Mouse (Mus musculus) spleen, postnatal 10 days (tissue): ENCODE measurements around the gene Ccdc134.
"Not testable (repeated sequence)": the region's sequence is repeated elsewhere in the genome, so short reads cannot be mapped to it uniquely, and the experiment has no call there.

ENCODE experiments used
- DNase-seq, 2 experiments: peaks; one replicate each; pipeline ENCODE4 v3.0.0; 2021 to 2022; ENCODE audit warnings: low spot score in 2 of 2

Gene Ccdc134

DNA sequence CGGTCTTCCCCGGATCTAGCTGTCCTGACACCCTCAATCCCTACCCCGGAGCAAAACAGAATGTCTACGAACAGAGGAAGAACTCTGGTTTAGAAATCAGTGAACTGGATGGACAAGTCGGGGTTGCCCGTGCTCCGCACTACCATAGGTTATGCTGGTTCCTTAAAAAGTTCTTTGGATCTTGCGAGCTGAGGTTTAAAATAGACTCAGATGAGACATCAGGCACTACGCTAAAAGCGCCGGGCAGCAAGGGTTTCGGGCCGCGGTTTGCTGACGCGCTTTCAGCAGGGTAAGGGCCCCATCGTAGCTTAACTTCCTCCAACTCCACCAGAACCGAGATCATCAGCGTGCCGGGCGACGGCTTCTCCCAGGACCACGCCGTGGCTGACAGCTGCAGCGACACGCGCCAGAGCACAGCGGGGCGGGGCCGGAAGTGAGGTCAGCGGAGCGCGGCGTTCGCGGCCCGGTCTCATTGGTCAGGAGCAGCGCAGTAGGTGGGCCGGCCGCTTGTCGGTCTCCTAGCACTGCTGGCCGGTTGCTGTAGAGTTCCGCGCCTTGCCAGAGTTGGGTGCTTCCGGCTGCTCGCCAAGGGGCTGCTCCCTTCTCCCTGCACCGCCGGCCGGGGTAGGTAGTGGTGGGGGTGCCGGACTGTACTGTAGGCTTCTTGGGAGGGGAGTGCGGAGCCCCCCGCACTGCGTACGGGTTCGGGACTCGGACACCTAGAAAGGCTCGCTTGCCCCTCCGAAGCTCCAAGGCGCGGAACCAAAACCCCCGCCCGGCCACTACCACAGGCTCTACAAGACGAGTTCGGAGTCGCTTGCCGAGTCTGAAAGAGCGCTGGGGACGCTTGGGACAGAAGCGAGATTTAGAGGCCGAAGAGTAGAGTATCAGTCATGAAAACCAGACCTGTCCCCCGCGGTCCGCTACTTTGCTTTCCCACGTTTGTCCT lies at the start of gene Ccdc134:
Ccdc134 (plus strand) TSS at position 497 of the 949 bp plus-strand sequence.
- DNase-seq: peak; percentile 92 to 98

GRCm38 (mm10) chr15:82079883-82080282 lies 47.8 kb upstream of the Ccdc134 start:
- DNase-seq: no peak

GRCm38 (mm10) chr15:82081161-82081560 lies 46.6 kb upstream of the Ccdc134 start:
- peak in 1 of 2 experiments; percentile 49 for DNase-seq

DNA sequence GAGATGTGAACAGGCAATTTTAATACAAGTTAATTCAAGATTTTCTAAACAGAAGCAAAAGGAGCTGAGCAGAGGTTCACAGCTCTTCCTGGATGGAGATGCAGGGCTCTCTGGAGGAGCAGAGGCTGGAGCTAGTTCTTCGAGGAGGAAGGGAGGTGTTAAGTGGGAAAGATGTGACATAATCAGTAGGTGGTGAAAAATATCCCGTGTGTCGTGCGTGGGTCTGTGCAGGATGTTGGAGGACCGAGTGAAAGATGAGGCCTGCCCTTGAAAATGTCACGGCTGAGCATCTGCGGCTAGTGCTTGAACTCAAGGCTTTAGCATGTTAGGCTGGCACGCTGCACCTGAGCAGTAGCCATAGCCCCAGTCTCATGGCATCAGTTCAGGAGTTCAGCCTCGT lies 42.1 kb upstream of the Ccdc134 start:
- DNase-seq: no peak

DNA sequence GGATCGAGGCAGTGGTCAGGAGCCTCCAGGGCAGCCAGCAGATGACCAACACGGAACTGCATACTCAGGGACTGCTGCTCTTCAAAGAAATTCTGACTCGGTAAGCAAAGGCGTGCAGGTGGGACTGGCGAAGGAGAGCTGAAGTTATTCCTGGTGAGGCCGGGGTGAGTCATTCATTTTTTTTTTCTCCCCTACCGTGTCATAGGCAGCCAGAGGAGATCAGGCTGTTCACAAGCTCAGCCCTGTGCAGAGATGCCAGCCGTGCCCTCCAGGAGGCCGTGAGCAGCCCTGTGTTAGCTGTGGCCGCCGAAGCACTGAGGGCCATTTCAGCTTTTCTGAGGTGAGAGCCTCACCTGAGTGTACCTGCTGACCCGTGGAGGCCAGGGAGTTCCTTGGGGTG lies 41.6 kb upstream of the Ccdc134 start:
- no peak for DNase-seq

GRCm38 (mm10) chr15:82087266-82087665 lies 40.5 kb upstream of the Ccdc134 start:
- DNase-seq: no peak

GRCm38 (mm10) chr15:82091061-82091460 lies 36.7 kb upstream of the Ccdc134 start:
- DNase-seq: no peak

DNA sequence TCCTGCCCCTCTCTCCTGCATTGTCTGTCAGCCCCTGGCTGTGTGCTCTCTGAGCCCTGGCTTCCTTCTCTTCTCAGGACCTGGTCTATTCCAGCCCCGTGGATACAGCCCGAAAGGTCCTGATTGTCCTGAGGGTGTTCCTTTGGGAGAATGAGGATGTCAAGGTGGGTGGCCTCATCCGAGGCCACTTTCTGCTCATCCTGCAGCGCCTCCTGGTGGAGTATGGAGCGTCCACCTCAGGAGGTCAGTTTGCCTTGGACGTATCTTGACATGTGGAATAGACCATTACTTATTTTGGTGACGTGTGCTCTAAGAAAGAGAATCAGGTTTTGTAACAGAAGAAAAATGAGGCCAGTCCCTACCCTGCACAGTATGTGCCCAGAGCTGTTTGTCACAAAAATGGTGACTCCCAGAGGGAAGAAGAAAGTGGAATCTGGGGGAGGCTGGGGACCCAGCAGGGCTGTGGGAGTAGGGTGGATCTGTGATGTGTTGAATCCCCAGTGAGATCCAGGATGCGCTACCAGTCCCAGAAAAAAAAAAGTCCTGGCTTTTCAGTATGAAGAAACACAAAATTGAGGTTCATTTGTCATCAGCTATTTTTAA lies 20.7 kb upstream of the Ccdc134 start:
- peak in 1 of 2 experiments; percentile 62 for DNase-seq

- no peak for DNase-seq
These were observed 7.2 kb upstream of the Ccdc134 start for GRCm38 (mm10) chr15:82120544-82120943.

GRCm38 (mm10) chr15:82126690-82127089 lies 1.0 kb upstream of the Ccdc134 start:
- DNase-seq: not testable (repeated sequence)

DNA sequence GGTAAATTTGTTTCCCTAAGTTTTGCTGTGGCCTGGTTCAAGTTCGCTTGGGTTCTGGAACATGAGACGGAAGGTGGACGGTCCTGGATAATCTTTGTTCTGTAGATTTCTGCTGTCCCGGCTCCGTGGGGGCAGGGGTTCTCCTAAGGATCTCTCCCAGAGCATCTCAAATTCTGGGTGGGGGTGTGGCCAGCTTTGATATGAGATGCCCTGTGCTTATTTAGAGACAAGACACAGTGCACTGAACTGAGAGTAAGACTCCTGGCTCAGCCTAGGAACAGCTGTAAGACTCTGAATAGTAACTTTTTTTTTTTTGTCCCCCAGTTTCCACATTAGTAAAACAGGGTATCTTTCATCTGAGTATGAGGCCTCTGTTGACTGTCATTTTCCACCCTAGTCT lies 676 bp downstream of the Ccdc134 start:
- DNase-seq: peak in 1 of 2 experiments; percentile 40

DNA sequence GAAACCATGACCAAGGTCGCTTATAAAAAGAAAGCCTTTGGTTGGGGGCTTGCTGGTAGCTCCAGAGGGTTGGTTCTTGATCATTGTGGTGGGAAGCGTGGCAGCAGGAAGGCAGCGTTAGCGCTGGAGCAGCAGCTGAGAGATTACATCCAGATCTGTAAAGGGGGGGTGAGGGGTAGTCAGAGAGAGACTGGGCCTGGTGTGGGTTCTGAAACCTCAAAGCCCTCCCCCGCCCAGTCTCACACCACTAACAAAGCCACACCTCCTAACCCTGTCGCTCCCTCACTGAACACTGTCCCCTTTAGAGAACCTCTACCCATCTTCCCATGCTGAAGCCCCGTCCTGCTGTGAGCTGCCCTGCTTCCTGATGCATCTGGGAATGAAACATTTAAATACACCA lies 2.9 kb downstream of the Ccdc134 start:
- DNase-seq: no peak

DNA sequence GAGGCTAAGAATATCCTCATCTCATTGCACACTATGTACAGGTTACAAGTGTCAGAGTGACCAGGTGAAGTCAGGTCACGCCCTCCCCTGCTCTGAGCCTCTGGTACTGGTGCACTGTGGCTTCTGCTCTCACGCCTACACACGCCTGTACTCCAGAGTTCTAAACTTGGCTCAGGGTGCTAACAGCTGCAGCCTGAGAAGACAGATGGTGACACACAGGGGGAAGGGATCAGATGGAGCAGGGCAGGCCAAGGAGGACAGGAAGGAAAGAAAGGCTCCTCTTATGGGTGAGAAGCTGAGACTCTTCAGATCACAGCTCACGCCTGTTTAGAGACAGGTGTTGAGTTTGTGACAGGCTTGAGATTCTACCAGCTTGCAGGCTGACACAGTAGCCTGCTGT lies 7.7 kb downstream of the Ccdc134 start:
- DNase-seq: no peak

- peak; percentile 62 to 78 for DNase-seq
These were observed 10.8 kb downstream of the Ccdc134 start for GRCm38 (mm10) chr15:82138565-82138964.

DNA sequence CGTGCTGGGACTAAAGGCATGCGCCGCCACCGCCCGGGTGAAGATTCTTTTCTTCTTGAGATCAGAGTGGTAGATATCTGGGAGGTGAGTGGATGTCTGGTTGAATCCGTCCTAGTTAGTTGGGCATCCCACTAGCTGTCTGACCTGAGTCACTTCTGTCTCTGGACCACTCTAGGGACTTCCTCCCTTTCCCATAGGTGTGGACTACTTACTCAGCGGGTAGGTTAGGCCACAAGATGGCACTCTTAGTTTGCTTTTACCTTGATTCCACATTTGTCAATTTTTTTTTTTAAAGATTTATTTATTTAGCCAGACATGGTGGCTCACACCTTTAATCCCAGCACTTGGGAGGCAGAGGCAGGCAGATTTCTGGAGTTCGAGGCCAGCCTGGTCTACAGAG lies 11.5 kb downstream of the Ccdc134 start:
- peak in 1 of 2 experiments; percentile 32 for DNase-seq

- DNase-seq: peak in 1 of 2 experiments; percentile 54
These were observed 12.6 kb downstream of the Ccdc134 start for GRCm38 (mm10) chr15:82140355-82140754.

DNA sequence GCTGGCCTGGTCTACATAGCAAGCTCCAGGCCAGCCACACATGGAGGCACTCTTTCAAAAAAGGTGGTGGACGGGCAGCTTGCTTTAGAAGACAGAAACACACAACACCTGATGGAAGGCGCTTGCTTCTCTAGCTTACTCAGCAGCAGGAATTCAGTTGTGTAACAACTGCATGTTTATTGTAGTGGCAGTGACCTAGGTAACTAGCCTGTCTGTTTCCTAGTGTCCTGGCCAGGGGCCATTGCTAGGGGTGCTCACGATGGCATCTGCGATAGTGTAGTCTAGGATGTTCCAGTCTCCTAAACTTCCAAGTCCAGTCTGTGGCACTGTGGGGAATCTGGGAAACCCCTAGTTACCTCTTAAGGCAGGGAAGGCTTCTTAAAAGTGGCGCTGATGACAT lies 16.4 kb downstream of the Ccdc134 start:
- DNase-seq: no peak

GRCm38 (mm10) chr15:82145408-82145807 lies 17.7 kb downstream of the Ccdc134 start:
- no peak for DNase-seq

DNA sequence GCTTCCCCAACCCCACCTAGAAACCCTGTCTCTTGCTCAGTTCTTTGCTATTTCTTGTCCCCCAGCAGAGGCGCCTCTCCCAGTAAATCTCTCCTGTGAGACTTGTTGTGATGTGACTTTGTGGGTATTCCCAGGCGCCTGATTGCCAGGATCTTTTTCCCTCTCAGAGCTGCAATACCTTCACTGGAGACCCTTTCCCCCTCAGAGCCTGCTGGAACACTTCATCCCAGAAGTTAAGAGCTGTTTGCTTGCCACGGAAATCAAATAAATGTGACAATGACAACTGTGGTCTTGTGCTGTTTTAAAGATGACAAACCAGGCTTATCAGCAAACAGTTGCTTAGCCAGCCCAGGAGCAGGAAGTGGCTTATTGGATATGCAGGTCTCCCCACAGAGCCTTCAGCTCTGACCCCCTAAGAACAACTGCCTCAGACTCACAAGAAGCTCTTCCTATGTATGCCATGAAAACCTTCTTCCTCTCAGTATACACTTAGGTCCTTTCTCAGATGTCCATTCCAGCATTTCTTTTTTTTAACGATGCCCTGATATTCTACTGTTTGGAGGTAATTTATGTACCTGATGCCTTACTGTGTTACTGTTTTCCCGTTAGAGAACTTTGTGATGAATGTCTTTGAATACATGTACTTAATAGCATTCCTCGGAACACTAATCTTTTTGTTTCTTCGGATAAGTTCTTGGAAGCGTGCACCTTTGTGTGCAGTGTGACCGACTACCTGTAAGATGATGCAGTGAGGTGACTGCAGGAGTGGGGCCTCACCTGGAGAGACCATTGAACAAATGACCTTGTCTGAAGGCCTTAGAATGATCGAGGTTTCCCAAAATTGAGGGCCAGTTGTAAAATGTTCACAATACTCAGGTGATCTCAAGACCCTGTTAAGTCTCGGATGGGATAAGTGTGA lies 18.4 kb downstream of the Ccdc134 start:
- DNase-seq: no peak

- peak; percentile 91 to 98 for DNase-seq
These were observed 19.3 kb downstream of the Ccdc134 start, which contains the start of gene Srebf2 for GRCm38 (mm10) chr15:82146770-82147610. Srebf2 (plus strand) TSS chr15:82147181.

DNA sequence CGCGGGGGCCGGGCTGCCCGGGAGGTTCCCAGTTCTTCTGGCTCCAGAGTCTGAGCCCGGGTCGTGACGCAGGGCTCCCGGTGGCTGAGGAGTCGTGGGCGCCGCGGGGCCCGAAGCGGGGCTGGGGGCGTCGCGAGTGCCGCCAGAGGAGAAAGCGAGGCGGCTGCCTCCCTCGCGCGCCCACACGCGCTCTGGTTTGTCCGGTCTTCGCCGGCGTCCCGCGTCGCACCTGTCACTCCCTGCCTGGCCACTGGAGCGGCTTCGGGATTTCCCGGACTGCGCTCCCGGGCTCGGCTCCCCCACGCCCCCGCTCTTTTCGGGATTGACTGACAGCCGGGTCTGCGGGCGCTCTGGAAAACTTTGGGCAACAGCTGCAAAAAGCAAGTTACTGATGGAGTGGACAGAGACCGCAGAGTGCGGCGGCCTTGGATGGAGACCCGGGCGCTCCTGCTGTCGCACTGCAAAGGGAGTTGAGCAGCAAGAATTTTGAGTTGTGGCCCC lies 19.9 kb downstream of the Ccdc134 start:
- DNase-seq: peak; percentile 65 to 68
